Mouse (Mus musculus) heart, embryonic 11.5 days (tissue): ENCODE results near the gene Elfn2. TPM values are rescaled to one million over a fixed set of nuclear protein-coding genes. Genes with fewer than 3 reads are reported as not detected.

Source experiments
- ATAC-seq: fragments of 200-750 bp; cut with Nextera tagmentation; replicated peaks from 2 replicates; pipeline ENCODE4 v1.8.0; 2017; ENCODE audit warnings: moderate library complexity; ENCODE audit not compliant: insufficient number of reproducible peaks, low FRiP score, low TSS enrichment
- H3K27ac ChIP-seq: fragments of 300-500 bp; sonication (generic); 2 replicates; pipeline ENCODE4 v1.5.1; 2014; ENCODE audit warnings: mild to moderate bottlenecking, low read depth, low read length
- H3K27me3 ChIP-seq: fragments of 300-500 bp; sonication (generic); 2 replicates; pipeline ENCODE4 v1.6.1; 2014; ENCODE audit warnings: mild to moderate bottlenecking, low read length, mixed read lengths; ENCODE audit not compliant: control insufficient read depth, insufficient read depth
- H3K36me3 ChIP-seq: fragments of 300-500 bp; sonication (generic); 2 replicates; pipeline ENCODE4 v1.6.1; 2014; ENCODE audit warnings: mild to moderate bottlenecking, low read length, moderate library complexity, mixed read lengths; ENCODE audit not compliant: control insufficient read depth, insufficient read depth
- H3K4me1 ChIP-seq: fragments of 300-500 bp; sonication (generic); 2 replicates; pipeline ENCODE4 v1.6.1; 2014; ENCODE audit warnings: low read length; ENCODE audit not compliant: control insufficient read depth, insufficient read depth
- H3K4me2 ChIP-seq: fragments of 300-500 bp; sonication (generic); 2 replicates; pipeline ENCODE4 v1.6.1; 2014; ENCODE audit warnings: mild to moderate bottlenecking, moderate library complexity
- H3K4me3 ChIP-seq: fragments of 300-500 bp; sonication (generic); 2 replicates; pipeline ENCODE4 v1.5.1; 2014; ENCODE audit warnings: low read depth, low read length
- H3K9ac ChIP-seq: fragments of 300-500 bp; sonication (generic); 2 replicates; pipeline ENCODE4 v1.6.1; 2014; ENCODE audit warnings: mild to moderate bottlenecking, low read depth, low read length, moderate library complexity
- H3K9me3 ChIP-seq: fragments of 300-500 bp; sonication (generic); replicated peaks from 2 replicates; pipeline ENCODE4 v1.6.1; 2016; ENCODE audit warnings: low read length; ENCODE audit not compliant: control insufficient read depth
- WGBS: fragments of 180-500 bp; shearing (Covaris S2); extraction: QIAGEN DNeasy Blood & Tissue Kit; methylation state at CpG from one replicate; pipeline ENCODE4 v1.1.7; 2014; ENCODE audit not compliant: insufficient replicate concordance; 5-methylcytosine and 5-hydroxymethylcytosine counted together
- polyA plus RNA-seq: library from polyadenylated mRNA; unstranded; fragments of >200 nt; fragmentation: Nextera tagmentation; extraction: Ambion mirVana; gene quantifications from 2 replicates; pipeline ENCODE4 v1.2.1, GENCODE M21; 2014

Gene Elfn2
- polyA plus RNA-seq, 1 experiment from 2014 or later: not detected

DNA sequence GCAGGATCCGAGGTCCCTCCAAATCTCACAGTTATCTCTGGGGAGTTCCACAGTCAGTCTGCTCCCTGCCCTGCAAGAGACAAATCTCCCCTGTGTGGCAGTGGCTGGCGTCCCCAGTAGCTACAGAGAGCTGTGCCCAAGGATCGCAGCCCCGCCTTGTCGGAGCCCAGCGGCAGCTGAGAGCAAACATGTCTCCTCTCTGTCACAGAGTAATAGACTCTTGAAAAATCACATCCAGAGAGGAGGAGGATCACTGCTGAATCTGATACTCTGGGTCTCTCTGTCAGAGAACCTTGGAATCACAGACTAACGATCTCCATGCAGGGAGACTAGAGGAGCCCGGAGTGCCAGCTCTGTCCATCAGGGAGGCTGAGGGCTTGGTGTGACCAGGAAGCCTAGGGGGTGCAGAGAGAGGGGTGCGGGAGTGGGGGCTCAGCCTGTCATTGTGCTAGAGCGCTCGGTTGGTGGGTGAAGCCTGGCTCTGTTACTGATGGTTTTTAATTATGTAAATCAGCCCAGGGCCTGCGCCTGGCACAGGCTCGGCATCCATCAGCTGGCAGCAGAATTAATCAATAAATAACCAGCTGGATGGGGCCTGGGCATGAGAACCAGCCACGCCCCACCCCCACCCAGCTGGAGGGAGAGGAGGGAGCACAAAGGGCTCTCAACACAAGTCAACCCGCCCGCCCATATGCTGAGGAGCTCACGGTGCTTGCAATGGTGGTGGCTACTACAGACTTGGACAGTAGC lies 17.0 kb upstream of the Elfn2 start:
- ATAC-seq: no peak
- peaks cover 28% of the 10 kb centered on the region for H3K27me3 ChIP-seq
- no peaks in the 10 kb centered on the region for H3K4me1 ChIP-seq
- H3K27ac ChIP-seq: no peak overlapping the region
- H3K4me3 ChIP-seq: no peak overlapping the region
- H3K4me2 ChIP-seq: no peak overlapping the region
- WGBS: 36% methylated on average over 17 of the region's 17 CpGs
- H3K9me3 ChIP-seq: 0 out of 2 replicates have a peak, but pooled peaks cover 3% of the 10 kb centered on the region
- H3K36me3 ChIP-seq: no peaks in the 10 kb centered on the region
- H3K9ac ChIP-seq: no peak overlapping the region

DNA sequence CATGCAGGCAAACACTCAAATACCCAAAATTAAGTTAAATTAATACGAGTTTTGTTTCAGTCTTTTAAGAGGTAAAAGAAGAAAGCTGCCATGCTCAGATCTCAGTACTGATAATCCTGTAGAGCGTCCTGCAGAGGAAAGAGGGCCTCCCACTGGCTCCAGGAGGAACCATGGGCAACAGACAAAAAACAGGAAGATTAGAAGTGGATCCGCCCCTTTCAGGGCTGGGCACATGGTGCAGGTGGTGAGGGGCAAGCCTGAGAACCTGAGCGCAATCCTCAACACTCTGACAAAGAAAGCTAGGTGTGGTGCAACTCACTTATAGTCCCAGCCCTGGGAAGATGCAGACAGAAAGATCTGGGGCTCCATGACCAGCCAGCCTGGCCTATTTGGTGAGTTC lies 13.3 kb upstream of the Elfn2 start:
- no peak overlapping the region for H3K4me2 ChIP-seq
- no peak overlapping the region for H3K4me3 ChIP-seq
- H3K27ac ChIP-seq: no peak overlapping the region
- H3K27me3 ChIP-seq: peaks cover 21% of the 10 kb centered on the region
- 49% methylated on average over 4 of the region's 4 CpGs for WGBS
- no peak overlapping the region for H3K9ac ChIP-seq
- no peaks in the 10 kb centered on the region for H3K9me3 ChIP-seq
- H3K36me3 ChIP-seq: no peaks in the 10 kb centered on the region
- no peak for ATAC-seq
- H3K4me1 ChIP-seq: no peaks in the 10 kb centered on the region

DNA sequence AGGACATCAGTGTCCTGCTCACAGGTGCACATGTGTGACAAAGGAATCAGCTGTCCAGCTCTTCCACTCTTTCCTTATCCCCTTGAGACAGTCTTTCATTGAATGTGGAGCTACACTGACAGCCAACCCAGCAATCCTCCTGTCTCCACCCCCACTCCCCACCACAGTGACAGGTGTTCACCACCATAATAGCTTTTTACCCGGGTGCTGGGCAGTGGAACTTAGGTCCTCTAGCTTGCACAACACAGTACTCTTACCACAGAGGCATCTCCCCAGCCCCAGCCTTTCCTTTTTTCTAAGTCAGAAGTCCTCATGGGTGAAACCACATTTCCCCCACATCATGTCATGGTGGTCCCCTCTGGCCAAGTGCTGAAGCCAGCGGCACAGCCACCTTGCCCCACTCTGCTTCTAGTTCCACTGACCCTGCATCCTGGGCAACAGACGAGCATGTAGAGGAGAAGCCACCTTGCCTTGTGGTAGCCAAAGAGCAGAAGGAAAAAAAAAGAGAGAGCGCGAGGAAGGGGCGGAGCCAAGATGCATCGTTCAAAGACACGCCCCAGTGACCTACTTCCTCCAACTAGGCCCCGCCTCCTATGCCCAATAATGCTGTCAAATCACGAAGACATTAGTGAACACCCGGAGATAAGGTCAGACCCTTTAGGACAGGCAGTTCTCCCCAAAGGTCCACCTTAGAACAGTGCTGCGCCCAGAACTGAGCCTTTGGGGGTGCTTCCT lies 11.9 kb upstream of the Elfn2 start:
- Histone ChIP-seq H3K36me3 (no peaks in the 10 kb centered on the region), H3K4me2 (no peak overlapping the region), H3K27me3 (peaks cover 12% of the 10 kb centered on the region), H3K27ac (no peak overlapping the region), H3K4me3 (no peak overlapping the region), H3K9ac (no peak overlapping the region), H3K9me3 (no peaks in the 10 kb centered on the region), H3K4me1 (no peaks in the 10 kb centered on the region)
- no peak for ATAC-seq
- WGBS: 66% methylated on average over 12 of the region's 12 CpGs

GRCm38 (mm10) chr15:78726697-78727096 lies 8.1 kb upstream of the Elfn2 start:
- ATAC-seq: no peak
- H3K9ac ChIP-seq: no peak overlapping the region
- H3K36me3 ChIP-seq: no peaks in the 10 kb centered on the region
- H3K4me3 ChIP-seq: no peak overlapping the region
- H3K27me3 ChIP-seq: peaks cover 17% of the 10 kb centered on the region
- WGBS: 66% methylated on average over 7 of the region's 7 CpGs
- no peaks in the 10 kb centered on the region for H3K9me3 ChIP-seq
- no peak overlapping the region for H3K4me2 ChIP-seq
- no peaks in the 10 kb centered on the region for H3K4me1 ChIP-seq
- no peak overlapping the region for H3K27ac ChIP-seq

GRCm38 (mm10) chr15:78720532-78720931 lies 2.0 kb upstream of the Elfn2 start:
- 47% methylated on average over 7 of the region's 7 CpGs for WGBS
- peaks cover 9% of the 10 kb centered on the region for H3K4me1 ChIP-seq
- no peak overlapping the region for H3K4me3 ChIP-seq
- no peak overlapping the region for H3K9ac ChIP-seq
- peaks cover 62% of the 10 kb centered on the region for H3K27me3 ChIP-seq
- H3K27ac ChIP-seq: no peak overlapping the region
- H3K4me2 ChIP-seq: no peak overlapping the region
- no peak for ATAC-seq
- no peaks in the 10 kb centered on the region for H3K36me3 ChIP-seq
- H3K9me3 ChIP-seq: no peaks in the 10 kb centered on the region

GRCm38 (mm10) chr15:78720094-78720493 lies 1.5 kb upstream of the Elfn2 start:
- H3K36me3 ChIP-seq: no peaks in the 10 kb centered on the region

GRCm38 (mm10) chr15:78719416-78719815 lies 845 bp upstream of the Elfn2 start:
- no peak overlapping the region for H3K27ac ChIP-seq
- no peaks in the 10 kb centered on the region for H3K9me3 ChIP-seq
- H3K4me3 ChIP-seq: peak overlapping the region; percentile 47
- peaks cover 69% of the 10 kb centered on the region for H3K27me3 ChIP-seq
- 7% methylated on average over 14 of the region's 14 CpGs for WGBS
- H3K36me3 ChIP-seq: no peaks in the 10 kb centered on the region
- ATAC-seq: no peak
- peaks cover 9% of the 10 kb centered on the region for H3K4me1 ChIP-seq
- H3K9ac ChIP-seq: no peak overlapping the region
- no peak overlapping the region; the same call in 1 of the 2 replicates for H3K4me2 ChIP-seq

More at GRCm38 (mm10) chr15:78720094-78720493, 1.5 kb upstream of the Elfn2 start:
- WGBS: 1% methylated on average over 16 of the region's 16 CpGs
- no peak overlapping the region for H3K9ac ChIP-seq
- no peaks in the 10 kb centered on the region for H3K9me3 ChIP-seq
- H3K4me2 ChIP-seq: no peak overlapping the region
- ATAC-seq: no peak
- peaks cover 9% of the 10 kb centered on the region for H3K4me1 ChIP-seq
- no peak overlapping the region for H3K4me3 ChIP-seq
- H3K27me3 ChIP-seq: peaks cover 67% of the 10 kb centered on the region
- H3K27ac ChIP-seq: no peak overlapping the region

DNA sequence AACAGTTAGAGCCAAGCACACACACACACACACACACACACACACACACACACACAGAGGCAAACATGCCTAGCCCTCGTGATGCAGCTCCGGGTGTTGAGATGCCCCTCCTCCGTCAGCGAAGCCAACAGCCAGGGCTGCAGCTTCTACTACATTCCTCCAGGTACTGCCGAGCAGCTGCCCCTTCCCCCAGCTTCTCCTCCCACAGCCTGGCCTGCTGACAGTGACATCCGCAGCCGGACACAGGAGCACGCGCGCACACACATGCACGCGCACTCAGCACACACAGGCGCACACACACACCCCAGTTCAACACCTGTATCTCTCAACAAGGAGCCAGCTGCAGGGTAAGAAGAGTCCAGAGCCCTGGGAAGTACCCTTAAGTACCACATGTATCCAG lies 1.6 kb downstream of the Elfn2 start:
- Histone ChIP-seq H3K27me3 (peaks cover 86% of the 10 kb centered on the region), H3K36me3 (no peaks in the 10 kb centered on the region), H3K9ac (no peak overlapping the region), H3K4me2 (no peak overlapping the region), H3K4me1 (peaks cover 12% of the 10 kb centered on the region), H3K4me3 (no peak overlapping the region), H3K9me3 (no peaks in the 10 kb centered on the region), H3K27ac (no peak overlapping the region)
- no peak for ATAC-seq
- WGBS: 48% methylated on average over 13 of the region's 13 CpGs
